Mouse (Mus musculus) heart, adult 2 months (tissue): ENCODE measurements around the gene Fgfr2. TPM values are rescaled to one million over a fixed set of nuclear protein-coding genes. Genes with fewer than 3 reads are reported as not detected.
A peak's percentile ranks its signal among the peaks of the same experiment; 100 is the strongest.

Experiments used
- DNase-seq, 2 experiments: peaks; one replicate each; pipeline ENCODE4 v3.0.0; 2021
- H3K27ac ChIP-seq: fragments of 200-600 bp; 2 replicates; pipeline ENCODE4 v1.8.1; 2022
- H3K27me3 ChIP-seq: fragments of 200-500 bp; 2 replicates; pipeline ENCODE4 v1.6.1; 2012; ENCODE audit warnings: mild to moderate bottlenecking, low read length, inconsistent platforms, mixed read lengths; ENCODE audit not compliant: control insufficient read depth, insufficient read depth
- H3K36me3 ChIP-seq: fragments of 200-500 bp; 2 replicates; pipeline ENCODE4 v1.6.1; 2012; ENCODE audit warnings: low read length, inconsistent platforms; ENCODE audit not compliant: control insufficient read depth, insufficient read depth
- H3K4me1 ChIP-seq: fragments of 200-500 bp; 2 replicates; pipeline ENCODE4 v1.6.1; 2011; ENCODE audit warnings: low read length; ENCODE audit not compliant: control insufficient read depth, insufficient read depth
- H3K4me3 ChIP-seq: fragments of 200-600 bp; 2 replicates; pipeline ENCODE4 v1.8.1; 2022
- H3K79me2 ChIP-seq: fragments of 200-500 bp; replicated peaks from 2 replicates; pipeline ENCODE4 v1.6.1; 2012; ENCODE audit warnings: mild to moderate bottlenecking, inconsistent platforms, low read length, moderate library complexity, mixed read lengths; ENCODE audit not compliant: control insufficient read depth, insufficient read depth
- H3K9ac ChIP-seq: fragments of 200-500 bp; 2 replicates; pipeline ENCODE4 v1.6.1; 2012; ENCODE audit warnings: low read depth, mild to moderate bottlenecking, control low read depth, inconsistent platforms, low read length, mixed read lengths
- CTCF ChIP-seq: fragments of 200-600 bp; IDR thresholded peaks from 2 replicates; pipeline ENCODE4 v1.8.1; 2022; ENCODE audit warnings: antibody characterized with exemption, mild to moderate bottlenecking, moderate library complexity
- EP300 ChIP-seq: fragments of 200-500 bp; IDR thresholded peaks from 2 replicates; pipeline ENCODE4 v1.6.1; 2011; ENCODE audit warnings: low read depth, low read length, control low read depth; ENCODE audit not compliant: insufficient read depth
- POLR2A ChIP-seq: fragments of 200-500 bp; IDR thresholded peaks from 2 replicates; pipeline ENCODE4 v1.6.1; 2011; ENCODE audit warnings: mild to moderate bottlenecking, low read depth, low read length, control low read depth; ENCODE audit not compliant: insufficient read depth
- WGBS: fragments of 180-500 bp; shearing (Covaris S2); methylation state at CpG from one replicate; pipeline ENCODE4 v1.1.7; 2018; 5-methylcytosine and 5-hydroxymethylcytosine counted together
- intact Hi-C: fragments of 180-260 bp; cut with DNase I; formaldehyde crosslinking; loops from one replicate; pipeline ENCODE4 v1.15.1; 2025
- polyA plus RNA-seq: library from polyadenylated mRNA; depleted of rRNA; stranded (reverse); fragments of >200 nt; gene quantifications from 2 replicates; pipeline ENCODE4 v1.2.3, GENCODE M21; 2012
- total RNA-seq, 2 experiments: library from RNA; stranded (reverse); gene quantifications; 2 replicates each; pipeline ENCODE4 v1.2.3; 2021

Gene Fgfr2
- total and polyA plus RNA-seq, 3 experiments = 1.1 to 2.0 (median 1.3) TPM

DNA sequence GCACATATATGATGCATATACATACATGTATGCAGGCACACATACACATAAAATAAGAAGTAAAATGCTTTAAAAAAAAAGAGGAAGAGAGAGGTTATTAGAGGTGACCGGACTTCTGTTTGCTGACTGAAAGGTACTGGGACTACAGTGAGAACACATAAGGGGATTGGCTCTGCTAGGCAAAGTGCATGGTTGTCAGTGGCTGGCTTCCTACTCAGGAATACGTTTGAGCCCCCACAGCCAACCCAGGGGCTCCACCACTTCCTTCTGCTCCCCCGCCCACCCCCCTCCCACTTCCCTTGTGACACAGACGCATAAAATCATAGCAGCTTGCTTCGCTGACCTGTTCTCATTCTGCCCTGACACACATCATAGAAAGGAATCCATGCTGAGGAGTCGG lies 2265.2 kb downstream of the Fgfr2 start:
- Histone ChIP-seq H3K27me3 (no peaks in the 10 kb centered on the region), H3K79me2 (no peaks in the 10 kb centered on the region), H3K9ac (no peak overlapping the region), H3K4me1 (no peaks in the 10 kb centered on the region; the same call in none of the 2 replicates), H3K4me3 (no peak overlapping the region), H3K36me3 (0 out of 2 replicates have a peak, but pooled peaks cover 2% of the 10 kb centered on the region), H3K27ac (no peak overlapping the region)
- no peak for DNase-seq
- TF ChIP-seq EP300 = no peak
- no peak for TF ChIP-seq CTCF
- no peak for TF ChIP-seq POLR2A
- 64% methylated on average over 6 of the region's 6 CpGs for WGBS
- intact Hi-C loops = no loop called here

DNA sequence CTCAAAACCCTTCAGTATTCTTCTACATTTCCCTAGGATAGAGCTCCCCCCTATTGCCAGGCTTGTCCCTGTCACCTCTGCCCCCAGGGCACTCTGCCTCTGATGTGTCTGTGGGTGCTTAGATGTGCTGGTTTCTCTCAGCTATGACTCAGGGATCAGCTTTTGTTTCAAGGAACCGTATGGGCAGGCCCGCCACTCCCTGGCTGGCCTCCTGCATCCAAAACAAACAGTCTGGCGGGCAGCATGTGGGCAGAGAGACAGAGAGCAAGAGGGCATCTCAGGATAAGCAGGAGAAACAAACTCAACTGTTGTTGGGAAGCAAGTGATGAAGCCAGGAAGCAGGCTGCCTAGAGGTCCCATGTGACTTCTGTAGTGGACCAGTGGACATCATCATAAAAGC lies 2267.5 kb downstream of the Fgfr2 start:
- H3K4me3 ChIP-seq = no peak overlapping the region
- peak; percentile 45 to 75 for DNase-seq
- H3K9ac ChIP-seq = no peak overlapping the region
- intact Hi-C loops = no loop called here
- WGBS = 26% methylated on average over 3 of the region's 3 CpGs
- H3K79me2 ChIP-seq = no peaks in the 10 kb centered on the region
- H3K4me1 ChIP-seq = no peaks in the 10 kb centered on the region; the same call in none of the 2 replicates
- no peaks in the 10 kb centered on the region for H3K27me3 ChIP-seq
- TF ChIP-seq EP300 = 0 out of 2 replicates have a peak, but pooled peaks have one; percentile 59
- no peak for TF ChIP-seq CTCF
- H3K36me3 ChIP-seq = 0 out of 2 replicates have a peak, but pooled peaks cover 2% of the 10 kb centered on the region
- H3K27ac ChIP-seq = peak overlapping the region; percentile 61; the same call in 1 of the 2 replicates

DNA sequence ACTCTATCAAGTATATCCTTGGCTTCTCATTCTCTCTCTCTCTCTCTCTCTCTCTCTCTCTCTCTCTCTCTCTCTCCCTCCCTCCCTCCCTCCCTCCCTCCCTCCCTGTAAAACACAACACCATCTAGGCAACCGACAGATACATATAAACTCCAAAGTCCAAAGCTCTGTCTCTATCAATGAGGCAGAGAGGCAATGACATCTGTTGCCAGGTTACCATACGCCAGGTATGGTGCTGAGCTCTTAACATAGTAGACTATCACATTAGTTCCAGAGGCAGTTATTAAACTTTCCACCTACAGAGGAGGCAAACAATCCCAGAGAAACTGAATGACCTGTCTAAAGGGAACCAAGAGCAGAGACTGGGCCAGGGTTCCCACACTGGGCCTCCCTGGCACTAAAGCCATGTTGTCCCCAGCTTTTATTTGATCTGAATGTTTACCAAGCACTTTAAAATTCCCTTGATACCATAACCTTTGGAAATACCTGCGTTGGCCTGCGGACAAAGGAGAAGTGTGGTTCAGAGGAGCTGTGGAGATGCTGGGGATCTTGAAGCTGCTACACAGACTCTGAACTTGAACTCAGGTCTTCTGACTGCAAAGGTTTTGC lies 2268.4 kb downstream of the Fgfr2 start:
- no peak for DNase-seq
- no peaks in the 10 kb centered on the region for H3K27me3 ChIP-seq
- H3K9ac ChIP-seq = no peak overlapping the region
- H3K4me3 ChIP-seq = no peak overlapping the region
- H3K36me3 ChIP-seq = 0 out of 2 replicates have a peak, but pooled peaks cover 2% of the 10 kb centered on the region
- WGBS = 80% methylated on average over 4 of the region's 4 CpGs
- peak overlapping the region; percentile 61; the same call in 1 of the 2 replicates for H3K27ac ChIP-seq
- no peak for TF ChIP-seq POLR2A
- TF ChIP-seq CTCF = no peak
- TF ChIP-seq EP300 = no peak
- no peaks in the 10 kb centered on the region for H3K79me2 ChIP-seq
- H3K4me1 ChIP-seq = no peaks in the 10 kb centered on the region; the same call in none of the 2 replicates
- intact Hi-C loops = no loop called here

DNA sequence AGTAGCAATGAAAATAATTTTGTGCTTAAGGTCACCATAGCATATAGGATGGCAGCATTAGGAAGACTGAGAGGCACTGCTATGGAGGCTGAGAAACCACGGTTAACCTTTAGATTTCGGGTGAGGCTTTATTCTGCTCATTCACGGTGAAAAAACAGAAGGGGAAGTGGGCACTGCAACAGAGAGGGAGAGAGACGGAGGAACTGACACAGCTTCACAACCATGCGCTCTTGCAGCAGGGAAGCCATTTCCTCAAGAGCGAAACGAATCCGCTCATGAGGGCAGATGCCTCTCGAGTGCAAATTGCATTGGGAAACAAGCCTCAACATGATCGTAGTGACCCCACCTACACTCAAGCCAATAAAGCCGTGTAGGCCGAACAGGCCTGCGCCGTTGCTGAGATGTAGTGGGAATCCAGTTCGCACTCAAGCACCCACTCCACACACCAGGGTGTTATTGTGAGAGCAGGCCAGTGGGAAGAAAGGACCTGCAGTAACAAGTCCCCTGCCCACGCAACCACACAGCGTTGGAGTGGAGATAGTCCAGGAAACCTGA lies 2275.9 kb downstream of the Fgfr2 start:
- H3K79me2 ChIP-seq = no peaks in the 10 kb centered on the region
- H3K27me3 ChIP-seq = no peaks in the 10 kb centered on the region
- DNase-seq = no peak
- 84% methylated on average over 17 of the region's 17 CpGs for WGBS
- no peaks in the 10 kb centered on the region for H3K36me3 ChIP-seq
- TF ChIP-seq CTCF (no peak), POLR2A (no peak), EP300 (no peak)
- H3K4me1 ChIP-seq = no peaks in the 10 kb centered on the region
- intact Hi-C loops = no loop called here
- no peak overlapping the region for H3K4me3 ChIP-seq
- no peak overlapping the region for H3K9ac ChIP-seq
- H3K27ac ChIP-seq = no peak overlapping the region

DNA sequence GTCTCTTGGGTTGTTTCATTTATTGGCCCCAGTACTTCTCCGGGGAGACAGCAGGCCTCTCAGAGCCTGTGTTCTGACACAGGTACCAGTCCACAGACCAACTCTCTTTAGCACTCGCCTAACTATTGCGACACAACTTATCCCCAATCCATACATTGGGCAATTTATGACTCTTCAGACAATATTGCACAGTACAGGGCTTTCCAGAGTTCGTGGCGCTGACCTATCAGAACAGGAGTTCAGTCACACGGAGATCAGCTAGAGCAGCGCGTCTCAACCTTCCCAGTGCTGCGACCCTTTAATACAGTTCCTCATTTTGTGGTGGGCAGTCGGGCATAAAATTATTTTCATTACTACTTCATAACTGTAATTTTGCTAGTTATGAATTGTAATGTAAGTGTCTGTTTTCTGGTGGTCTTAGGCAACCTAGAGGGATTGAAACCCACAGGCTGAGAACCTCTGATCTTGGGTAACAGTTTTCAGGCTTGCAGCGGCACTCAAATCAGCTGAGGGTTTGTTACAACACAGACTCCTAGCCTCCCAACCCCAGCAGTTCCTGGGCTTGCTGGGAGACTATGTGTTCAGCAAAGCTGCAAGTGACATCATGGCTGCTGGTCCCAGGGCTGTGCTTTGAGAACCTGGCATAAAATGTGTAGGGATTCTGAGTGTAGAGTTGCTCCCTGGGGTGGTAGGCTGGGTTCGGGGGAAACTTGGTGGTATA lies 2283.6 kb downstream of the Fgfr2 start:
- Histone ChIP-seq H3K4me3 (no peak overlapping the region), H3K27me3 (no peaks in the 10 kb centered on the region), H3K4me1 (peaks cover 10% of the 10 kb centered on the region), H3K27ac (no peak overlapping the region), H3K36me3 (no peaks in the 10 kb centered on the region), H3K9ac (no peak overlapping the region), H3K79me2 (no peaks in the 10 kb centered on the region)
- TF ChIP-seq POLR2A = no peak
- intact Hi-C loops = no loop called here
- DNase-seq = no peak
- WGBS = 94% methylated on average over 12 of the region's 12 CpGs

DNA sequence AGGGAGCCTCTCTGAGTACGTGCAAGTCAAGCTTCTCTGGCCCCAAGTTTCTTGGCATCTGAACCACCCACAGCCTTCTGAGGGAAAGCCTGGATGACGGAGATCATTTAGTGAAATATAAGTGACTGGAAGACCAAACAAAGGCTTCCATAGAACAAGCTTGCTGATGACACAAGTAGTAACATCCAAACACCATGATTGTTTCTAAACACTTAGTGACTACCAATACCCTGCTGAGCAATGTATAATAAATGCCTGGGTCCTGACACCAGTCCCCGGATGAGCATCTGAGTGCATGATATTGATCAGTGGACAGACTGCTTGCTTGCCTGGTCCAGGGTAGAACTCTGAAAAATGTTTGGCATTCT lies 2284.5 kb downstream of the Fgfr2 start:
- no peaks in the 10 kb centered on the region for H3K36me3 ChIP-seq
- no peak overlapping the region for H3K4me3 ChIP-seq
- TF ChIP-seq POLR2A = no peak
- no peak for TF ChIP-seq CTCF
- no peak for TF ChIP-seq EP300
- H3K27me3 ChIP-seq = no peaks in the 10 kb centered on the region
- 72% methylated on average over 3 of the region's 3 CpGs for WGBS
- peaks cover 10% of the 10 kb centered on the region for H3K4me1 ChIP-seq
- intact Hi-C loops = no loop called here
- DNase-seq = no peak
- H3K27ac ChIP-seq = no peak overlapping the region
- no peaks in the 10 kb centered on the region for H3K79me2 ChIP-seq
- no peak overlapping the region for H3K9ac ChIP-seq
